Mouse (Mus musculus) limb, embryonic 14.5 days (tissue): Measurements from ENCODE around the gene Tapt1. TPM values are rescaled to one million over a fixed set of nuclear protein-coding genes. Genes with fewer than 3 reads are reported as not detected.
A peak's percentile ranks its signal among the peaks of the same experiment; 100 is the strongest.

ENCODE experiments used
- ATAC-seq: fragments of 200-750 bp; cut with Nextera tagmentation; 2 replicates; pipeline ENCODE4 v1.8.0; 2017; ENCODE audit warnings: low read depth, moderate number of reproducible peaks, moderate TSS enrichment; ENCODE audit not compliant: low FRiP score
- DNase-seq: peaks from one replicate; pipeline ENCODE4 v3.0.0-alpha.2; 2015; ENCODE audit warnings: low spot score
- H3K27ac ChIP-seq: fragments of 300-500 bp; sonication (generic); replicated peaks from 2 replicates; pipeline ENCODE4 v1.5.1; 2014; ENCODE audit warnings: low read depth, mild to moderate bottlenecking, low read length, moderate library complexity, mixed read lengths
- H3K27me3 ChIP-seq: fragments of 300-500 bp; sonication (generic); 2 replicates; pipeline ENCODE4 v1.6.1; 2014; ENCODE audit warnings: low read length, mixed read lengths; ENCODE audit not compliant: control insufficient read depth, insufficient read depth
- H3K36me3 ChIP-seq: fragments of 300-500 bp; sonication (generic); 2 replicates; pipeline ENCODE4 v1.6.1; 2014; ENCODE audit warnings: mild to moderate bottlenecking, low read length, moderate library complexity, mixed read lengths; ENCODE audit not compliant: control insufficient read depth, insufficient read depth
- H3K4me1 ChIP-seq: fragments of 300-500 bp; sonication (generic); 2 replicates; pipeline ENCODE4 v1.6.1; 2014; ENCODE audit warnings: antibody characterized with exemption, low read length, mixed read lengths; ENCODE audit not compliant: control insufficient read depth, insufficient read depth
- H3K4me2 ChIP-seq: fragments of 300-500 bp; sonication (generic); replicated peaks from 2 replicates; pipeline ENCODE4 v1.6.1; 2014; ENCODE audit warnings: low read depth, mild to moderate bottlenecking, low read length, moderate library complexity; ENCODE audit not compliant: severe bottlenecking
- H3K4me3 ChIP-seq: fragments of 300-500 bp; sonication (generic); replicated peaks from 2 replicates; pipeline ENCODE4 v1.5.1; 2014; ENCODE audit warnings: low read length
- H3K9ac ChIP-seq: fragments of 300-500 bp; sonication (generic); 2 replicates; pipeline ENCODE4 v1.6.1; 2014; ENCODE audit warnings: mild to moderate bottlenecking, low read depth, low read length, moderate library complexity; ENCODE audit not compliant: severe bottlenecking
- H3K9me3 ChIP-seq: fragments of 300-500 bp; sonication (generic); 2 replicates; pipeline ENCODE4 v1.6.1; 2016; ENCODE audit warnings: low read length; ENCODE audit not compliant: control insufficient read depth
- POLR2A ChIP-seq: fragments of 200-500 bp; IDR thresholded peaks from 2 replicates; pipeline ENCODE4 v1.8.0; 2012; ENCODE audit warnings: inconsistent platforms, mild to moderate bottlenecking, moderate library complexity, borderline replicate concordance; ENCODE audit not compliant: insufficient read depth, insufficient read length; ENCODE audit errors: extremely low read depth
- WGBS: fragments of 180-500 bp; shearing (Covaris S2); extraction: QIAGEN DNeasy Blood & Tissue Kit; methylation state at CpG from one replicate; pipeline ENCODE4 v1.1.7; 2014; 5-methylcytosine and 5-hydroxymethylcytosine counted together
- polyA plus RNA-seq, 2 experiments: library from polyadenylated mRNA; depleted of rRNA in 1 of 2; stranded (reverse) in 1 of 2; unstranded in 1 of 2; fragments of >200 nt; fragmentation: Nextera tagmentation in 1 of 2; extraction: Ambion mirVana in 1 of 2; gene quantifications; 2 replicates each; pipeline versions ENCODE4 v1.2.1 to v1.2.3; 2012 to 2014

Tapt1 gene
- polyA plus RNA-seq, 2 experiments: 36.0 to 47.9 TPM

DNA sequence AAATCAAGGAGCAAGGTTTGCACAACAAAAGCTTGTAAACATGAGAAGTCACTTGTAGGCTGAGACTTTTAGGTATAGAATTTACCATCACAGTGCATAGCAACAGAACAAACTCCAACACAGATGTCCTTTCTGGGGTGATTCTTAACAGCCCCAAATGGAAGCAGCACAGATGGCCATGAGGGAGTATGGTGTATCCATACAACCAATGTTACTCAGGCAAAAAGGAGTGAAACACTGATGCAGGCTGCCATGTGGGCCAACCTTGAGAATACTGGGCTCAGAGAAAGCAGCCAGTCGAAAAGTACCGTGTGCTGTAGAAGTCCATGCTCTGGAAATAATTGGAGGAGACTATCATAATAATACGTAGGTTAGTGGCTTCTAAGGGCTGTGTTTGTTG, 68.0 kb downstream of the Tapt1 start:
- no peaks in the 10 kb centered on the region for H3K27me3 ChIP-seq
- no peaks in the 10 kb centered on the region for H3K36me3 ChIP-seq
- no peak for TF ChIP-seq POLR2A
- H3K9me3 ChIP-seq: no peaks in the 10 kb centered on the region
- no peak overlapping the region for H3K9ac ChIP-seq
- no peak overlapping the region for H3K4me3 ChIP-seq
- H3K4me1 ChIP-seq: no peaks in the 10 kb centered on the region
- 90% methylated on average over 3 of the region's 3 CpGs for WGBS
- DNase-seq (no peak), ATAC-seq (no peak)
- H3K27ac ChIP-seq: no peak overlapping the region
- no peak overlapping the region for H3K4me2 ChIP-seq

GRCm38 (mm10) chr5:44157760-44158159, 68.7 kb downstream of the Tapt1 start:
- no peak overlapping the region for H3K27ac ChIP-seq
- H3K4me1 ChIP-seq: no peaks in the 10 kb centered on the region
- H3K27me3 ChIP-seq: no peaks in the 10 kb centered on the region
- H3K36me3 ChIP-seq: no peaks in the 10 kb centered on the region
- H3K4me3 ChIP-seq: no peak overlapping the region
- no peak overlapping the region for H3K4me2 ChIP-seq
- H3K9me3 ChIP-seq: no peaks in the 10 kb centered on the region
- no peak overlapping the region for H3K9ac ChIP-seq
- 64% methylated on average over 6 of the region's 6 CpGs for WGBS
- ATAC-seq (no peak), DNase-seq (no peak)
- TF ChIP-seq POLR2A: no peak

DNA sequence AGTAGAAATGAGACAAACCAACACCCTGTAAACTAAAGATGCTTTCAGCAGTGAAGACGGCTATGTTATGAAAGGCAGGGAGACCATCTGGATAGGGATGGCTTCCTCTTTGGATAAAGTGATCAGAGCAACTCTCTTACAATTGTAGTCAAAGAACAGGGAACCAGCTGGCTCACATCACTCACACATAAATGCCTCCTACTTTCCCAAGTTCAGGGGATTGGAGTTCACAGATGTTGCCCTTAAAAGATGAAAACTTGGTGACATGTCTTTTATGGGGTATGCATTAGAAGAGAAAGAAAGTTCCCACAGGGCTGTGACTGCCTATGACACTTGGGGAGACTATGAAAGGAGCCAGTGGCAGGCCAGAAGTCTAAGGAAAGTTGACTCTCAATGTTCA, 73.4 kb downstream of the Tapt1 start:
- ATAC-seq: no peak
- H3K4me3 ChIP-seq: no peak overlapping the region
- no peak for TF ChIP-seq POLR2A
- no peak overlapping the region for H3K27ac ChIP-seq
- H3K27me3 ChIP-seq: no peaks in the 10 kb centered on the region
- 0 out of 2 replicates have a peak, but pooled peaks cover 4% of the 10 kb centered on the region for H3K9me3 ChIP-seq
- no peak overlapping the region for H3K9ac ChIP-seq
- no peak overlapping the region for H3K4me2 ChIP-seq
- H3K4me1 ChIP-seq: 0 out of 2 replicates have a peak, but pooled peaks cover 3% of the 10 kb centered on the region
- no peak for DNase-seq
- 66% methylated on average over 1 of the region's 1 CpGs for WGBS
- no peaks in the 10 kb centered on the region for H3K36me3 ChIP-seq

GRCm38 (mm10) chr5:44151327-44152051, 74.9 kb downstream of the Tapt1 start:
- ATAC-seq: peak; percentile 80
- Histone ChIP-seq H3K9me3 (0 out of 2 replicates have a peak, but pooled peaks cover 4% of the 10 kb centered on the region), H3K27ac (no peak overlapping the region), H3K4me2 (no peak overlapping the region), H3K9ac (no peak overlapping the region), H3K27me3 (no peaks in the 10 kb centered on the region), H3K36me3 (no peaks in the 10 kb centered on the region), H3K4me1 (0 out of 2 replicates have a peak, but pooled peaks cover 3% of the 10 kb centered on the region), H3K4me3 (no peak overlapping the region)
- 71% methylated on average over 4 of the region's 4 CpGs for WGBS
- DNase-seq: no peak
- TF ChIP-seq POLR2A: no peak

DNA sequence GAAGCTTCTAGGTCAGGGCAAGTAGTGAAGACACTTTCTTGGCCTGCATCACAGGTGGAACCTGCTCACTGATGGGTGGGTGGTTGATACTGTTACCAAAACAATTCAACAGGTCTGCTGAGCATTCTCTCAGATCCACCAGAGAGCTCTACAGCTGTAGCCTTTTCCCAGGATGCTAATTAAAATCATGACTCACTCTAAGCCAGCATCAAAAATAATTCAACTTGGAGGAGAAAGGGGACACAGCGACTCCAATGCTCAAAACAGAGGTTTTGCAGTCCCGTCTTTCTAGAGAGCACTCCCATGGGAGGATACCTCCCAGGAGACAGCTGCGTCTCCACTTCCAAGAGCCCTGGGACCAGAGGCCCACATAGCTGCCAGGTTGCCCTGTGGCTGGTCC, 78.7 kb downstream of the Tapt1 start:
- no peak overlapping the region for H3K4me2 ChIP-seq
- no peak for TF ChIP-seq POLR2A
- no peak overlapping the region for H3K27ac ChIP-seq
- no peak overlapping the region for H3K9ac ChIP-seq
- WGBS: 71% methylated on average over 3 of the region's 3 CpGs
- H3K4me1 ChIP-seq: 0 out of 2 replicates have a peak, but pooled peaks cover 3% of the 10 kb centered on the region
- DNase-seq (no peak), ATAC-seq (no peak)
- H3K27me3 ChIP-seq: no peaks in the 10 kb centered on the region
- no peak overlapping the region for H3K4me3 ChIP-seq
- H3K9me3 ChIP-seq: 0 out of 2 replicates have a peak, but pooled peaks cover 4% of the 10 kb centered on the region
- H3K36me3 ChIP-seq: no peaks in the 10 kb centered on the region
